Mouse (Mus musculus): ENCODE results near the gene Edil3. TPM values are rescaled to one million over a fixed set of nuclear protein-coding genes. Genes with fewer than 3 reads are reported as not detected.
"Not testable (repeated sequence)": the region's sequence is repeated elsewhere in the genome, so short reads cannot be mapped to it uniquely, and the experiment has no call there.

Gene Edil3
- polyA plus RNA-seq, 1 experiment = 0.30 TPM

DNA sequence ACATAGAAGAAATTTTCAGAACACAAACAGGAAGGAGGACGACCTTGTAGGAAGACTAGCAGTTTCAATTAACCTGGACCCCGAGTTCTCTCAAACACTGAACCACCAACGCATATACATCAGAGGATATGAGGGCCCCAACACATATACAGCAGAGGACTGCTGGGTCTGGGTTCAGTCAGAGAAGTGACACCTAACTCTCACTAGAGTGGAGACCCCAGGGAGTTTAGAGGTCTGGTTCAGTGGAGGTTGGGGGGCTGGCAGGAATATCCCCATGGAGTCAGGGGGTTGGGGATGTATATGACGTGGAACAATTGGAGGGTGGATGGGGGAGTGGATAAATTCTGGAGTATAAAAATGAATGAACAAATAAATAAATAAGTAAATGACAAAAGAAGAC is 151.1 kb downstream of the Edil3 start:
- 78% methylated on average over 4 of the region's 4 CpGs for WGBS

DNA sequence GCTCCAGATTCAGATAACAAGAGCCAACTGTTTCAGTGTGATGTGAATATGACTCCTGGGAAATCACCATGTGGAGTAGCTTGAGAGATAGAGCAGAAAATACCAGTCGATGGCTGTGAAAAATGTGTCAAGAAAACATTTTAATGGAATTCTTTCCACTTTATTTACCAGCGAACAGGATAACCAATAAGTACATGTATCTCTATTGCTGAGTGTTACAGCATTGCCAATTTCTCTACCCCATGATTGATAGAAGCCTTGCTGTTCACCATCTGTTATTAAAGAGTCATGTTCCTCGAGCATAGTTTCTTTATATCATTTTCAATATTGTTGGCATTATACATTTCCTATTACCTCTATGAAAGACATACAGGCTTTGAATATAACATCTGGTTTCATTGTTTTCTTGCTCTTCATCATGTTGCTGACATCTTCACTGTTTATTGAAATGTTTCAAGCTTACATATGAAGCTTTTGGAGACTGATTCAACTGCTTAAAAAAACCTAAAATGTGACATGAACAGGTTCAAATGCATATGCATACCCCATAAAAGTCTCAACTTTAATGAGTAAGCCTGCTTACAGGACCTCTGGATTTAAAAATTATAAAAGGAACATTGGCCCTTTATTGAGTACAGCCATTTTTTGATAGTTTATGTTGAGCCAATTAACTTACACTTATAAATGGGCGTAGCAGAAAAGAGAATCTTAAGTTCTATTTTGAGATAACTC is 186.6 kb downstream of the Edil3 start:
- H3K27ac ChIP-seq (ENCODE audit: insufficient read depth, low read depth, low read length) = no peak overlapping the region
- TF ChIP-seq CTCF (IDR thresholded peaks at IDR 0.05; ENCODE audit: extremely low read depth, insufficient read length, insufficient replicate concordance, low read depth, low read length) (no peak), POLR2A (IDR thresholded peaks at IDR 0.05; ENCODE audit: low read depth, low read length) (no peak)
- H3K4me3 ChIP-seq (ENCODE audit: low read depth, low read length) = no peak overlapping the region
- 77% methylated on average over 4 of the region's 4 CpGs for WGBS
- H3K27me3 ChIP-seq (ENCODE audit: control insufficient read depth, insufficient read depth, low read length) = no peaks in the 10 kb centered on the region
- H3K36me3 ChIP-seq (ENCODE audit: control insufficient read depth, insufficient read depth, low read length) = no peaks in the 10 kb centered on the region
- no peaks in the 10 kb centered on the region for H3K4me1 ChIP-seq (ENCODE audit: control insufficient read depth, insufficient read depth, insufficient read length, low read length)

More for the DNA sequence above, 151.1 kb downstream of the Edil3 start:
- Histone ChIP-seq H3K27ac (ENCODE audit: insufficient read depth, low read depth, low read length) (no peak overlapping the region), H3K4me3 (ENCODE audit: low read depth, low read length) (no peak overlapping the region), H3K4me1 (ENCODE audit: control insufficient read depth, insufficient read depth, insufficient read length, low read length) (no peaks in the 10 kb centered on the region), H3K36me3 (ENCODE audit: control insufficient read depth, insufficient read depth, low read length) (no peaks in the 10 kb centered on the region), H3K27me3 (ENCODE audit: control insufficient read depth, insufficient read depth, low read length) (no peaks in the 10 kb centered on the region)
- no peak for TF ChIP-seq CTCF (IDR thresholded peaks at IDR 0.05; ENCODE audit: extremely low read depth, insufficient read length, insufficient replicate concordance, low read depth, low read length)
- TF ChIP-seq POLR2A (IDR thresholded peaks at IDR 0.05; ENCODE audit: low read depth, low read length) = no peak

DNA sequence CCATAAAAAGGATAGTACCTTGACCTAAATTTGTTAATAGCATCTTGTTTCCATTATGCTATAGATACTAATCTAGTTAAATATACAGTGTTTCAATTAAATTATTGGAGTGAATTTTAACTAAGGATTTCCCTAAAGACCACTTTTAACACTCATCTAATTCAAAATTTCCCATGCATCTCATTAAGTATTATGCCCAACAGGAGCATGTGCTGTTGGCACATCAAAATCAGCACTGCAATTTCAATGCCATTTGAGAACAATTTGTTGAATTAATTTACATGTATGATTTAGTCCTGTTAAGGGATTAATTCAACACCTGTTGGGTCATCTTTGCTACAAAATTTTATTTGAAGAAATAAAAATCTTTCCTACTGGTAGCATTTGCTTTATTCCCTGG is 191.2 kb downstream of the Edil3 start:
- TF ChIP-seq CTCF (IDR thresholded peaks at IDR 0.05; ENCODE audit: extremely low read depth, insufficient read length, insufficient replicate concordance, low read depth, low read length) = no peak
- TF ChIP-seq POLR2A (IDR thresholded peaks at IDR 0.05; ENCODE audit: low read depth, low read length) = no peak
- Histone ChIP-seq H3K27ac (ENCODE audit: insufficient read depth, low read depth, low read length) (no peak overlapping the region), H3K27me3 (ENCODE audit: control insufficient read depth, insufficient read depth, low read length) (no peaks in the 10 kb centered on the region)

DNA sequence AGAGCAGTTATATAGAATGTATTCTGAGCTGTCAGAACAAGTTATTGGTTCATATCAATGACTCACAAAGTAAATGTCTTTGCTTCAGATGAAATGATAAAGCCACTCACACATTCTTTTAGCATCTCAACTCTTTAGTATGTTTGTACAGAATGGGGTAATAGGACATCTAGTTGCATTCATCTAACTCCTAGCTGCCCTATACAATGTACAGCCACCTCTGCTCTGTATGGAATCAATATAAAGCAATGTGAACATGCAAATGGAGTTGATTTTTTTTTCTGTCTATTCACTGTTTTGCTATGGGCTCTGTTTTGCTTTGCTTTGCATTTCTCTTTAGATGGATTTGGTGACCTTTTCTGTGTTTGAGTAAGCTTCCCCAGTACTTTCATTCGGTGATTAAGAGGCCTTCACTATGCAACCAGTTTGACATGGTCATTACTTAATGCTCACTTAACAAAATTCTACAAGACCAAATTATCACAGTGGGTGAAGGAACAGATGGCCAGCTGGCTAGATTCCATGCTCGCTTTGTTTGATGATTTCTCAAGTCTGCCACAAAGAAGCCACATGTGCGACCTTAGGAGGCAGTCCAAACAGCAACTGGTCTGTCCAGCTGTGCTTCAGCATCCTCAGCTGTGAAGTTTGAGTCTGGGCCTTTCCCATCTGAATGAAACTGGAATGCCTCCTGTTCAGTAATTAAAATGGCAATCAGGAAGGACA is 208.7 kb downstream of the Edil3 start:
- no peak overlapping the region for H3K4me3 ChIP-seq (ENCODE audit: low read depth, low read length)
- H3K36me3 ChIP-seq (ENCODE audit: control insufficient read depth, insufficient read depth, low read length) = no peaks in the 10 kb centered on the region
- H3K27me3 ChIP-seq (ENCODE audit: control insufficient read depth, insufficient read depth, low read length) = no peaks in the 10 kb centered on the region
- no peak overlapping the region for H3K27ac ChIP-seq (ENCODE audit: insufficient read depth, low read depth, low read length)
- H3K4me1 ChIP-seq (ENCODE audit: control insufficient read depth, insufficient read depth, insufficient read length, low read length) = no peaks in the 10 kb centered on the region
- TF ChIP-seq CTCF (IDR thresholded peaks at IDR 0.05; ENCODE audit: extremely low read depth, insufficient read length, insufficient replicate concordance, low read depth, low read length) (no peak), POLR2A (IDR thresholded peaks at IDR 0.05; ENCODE audit: low read depth, low read length) (no peak)
- WGBS = 58% methylated on average over 3 of the region's 3 CpGs

More for the DNA sequence above, 191.2 kb downstream of the Edil3 start:
- Histone ChIP-seq H3K4me3 (ENCODE audit: low read depth, low read length) (no peak overlapping the region), H3K4me1 (ENCODE audit: control insufficient read depth, insufficient read depth, insufficient read length, low read length) (no peaks in the 10 kb centered on the region), H3K36me3 (ENCODE audit: control insufficient read depth, insufficient read depth, low read length) (no peaks in the 10 kb centered on the region)

DNA sequence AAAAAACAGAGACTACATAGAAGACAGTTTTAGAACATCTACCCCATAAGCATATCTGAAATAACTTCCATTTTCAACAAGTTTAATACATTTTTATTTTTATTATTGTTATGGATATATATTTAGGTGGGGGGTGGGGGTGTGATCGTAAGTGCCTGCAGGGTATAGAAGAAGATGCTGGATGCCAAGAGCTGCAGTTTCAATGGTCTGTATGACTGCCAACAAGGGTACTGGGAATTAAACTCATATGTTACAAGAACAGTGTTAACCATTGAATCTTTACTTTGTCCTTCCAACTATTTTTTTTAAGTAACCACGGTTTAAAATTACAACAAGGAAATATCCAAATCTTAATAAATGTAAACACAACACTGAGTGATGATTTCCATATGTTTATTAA is 214.4 kb downstream of the Edil3 start:
- 68% methylated on average over 2 of the region's 2 CpGs for WGBS

DNA sequence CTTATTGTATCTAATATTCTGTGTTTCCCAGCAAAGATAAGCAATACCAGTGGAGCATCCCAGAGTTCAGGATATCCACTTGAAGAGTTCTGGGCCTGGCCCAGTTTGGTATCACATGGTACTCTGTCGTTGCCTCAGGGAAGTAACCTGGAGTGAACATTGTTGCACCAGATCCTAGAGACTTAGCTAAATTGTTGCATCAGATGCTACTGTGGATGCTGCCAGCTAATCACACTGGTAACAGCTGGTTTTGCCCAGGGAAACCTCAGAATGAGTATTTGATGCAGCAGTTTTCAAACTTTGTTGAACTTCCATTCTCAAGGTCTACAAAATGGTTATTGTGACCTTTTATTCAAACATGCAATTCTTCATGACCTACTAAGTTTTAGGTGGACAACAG is 220.2 kb downstream of the Edil3 start:
- Histone ChIP-seq H3K36me3 (ENCODE audit: control insufficient read depth, insufficient read depth, low read length) (no peaks in the 10 kb centered on the region), H3K4me1 (ENCODE audit: control insufficient read depth, insufficient read depth, insufficient read length, low read length) (no peaks in the 10 kb centered on the region), H3K4me3 (ENCODE audit: low read depth, low read length) (no peak overlapping the region), H3K27ac (ENCODE audit: insufficient read depth, low read depth, low read length) (no peak overlapping the region), H3K27me3 (ENCODE audit: control insufficient read depth, insufficient read depth, low read length) (no peaks in the 10 kb centered on the region)
- 80% methylated on average over 1 of the region's 1 CpGs for WGBS
- TF ChIP-seq CTCF (IDR thresholded peaks at IDR 0.05; ENCODE audit: extremely low read depth, insufficient read length, insufficient replicate concordance, low read depth, low read length) (no peak), POLR2A (IDR thresholded peaks at IDR 0.05; ENCODE audit: low read depth, low read length) (no peak)

More for the DNA sequence above, 214.4 kb downstream of the Edil3 start:
- Histone ChIP-seq H3K4me3 (ENCODE audit: low read depth, low read length) (no peak overlapping the region), H3K27ac (ENCODE audit: insufficient read depth, low read depth, low read length) (no peak overlapping the region), H3K36me3 (ENCODE audit: control insufficient read depth, insufficient read depth, low read length) (no peaks in the 10 kb centered on the region), H3K4me1 (ENCODE audit: control insufficient read depth, insufficient read depth, insufficient read length, low read length) (no peaks in the 10 kb centered on the region), H3K27me3 (ENCODE audit: control insufficient read depth, insufficient read depth, low read length) (no peaks in the 10 kb centered on the region)
- TF ChIP-seq POLR2A (IDR thresholded peaks at IDR 0.05; ENCODE audit: low read depth, low read length) = no peak
- TF ChIP-seq CTCF (IDR thresholded peaks at IDR 0.05; ENCODE audit: extremely low read depth, insufficient read length, insufficient replicate concordance, low read depth, low read length) = no peak

DNA sequence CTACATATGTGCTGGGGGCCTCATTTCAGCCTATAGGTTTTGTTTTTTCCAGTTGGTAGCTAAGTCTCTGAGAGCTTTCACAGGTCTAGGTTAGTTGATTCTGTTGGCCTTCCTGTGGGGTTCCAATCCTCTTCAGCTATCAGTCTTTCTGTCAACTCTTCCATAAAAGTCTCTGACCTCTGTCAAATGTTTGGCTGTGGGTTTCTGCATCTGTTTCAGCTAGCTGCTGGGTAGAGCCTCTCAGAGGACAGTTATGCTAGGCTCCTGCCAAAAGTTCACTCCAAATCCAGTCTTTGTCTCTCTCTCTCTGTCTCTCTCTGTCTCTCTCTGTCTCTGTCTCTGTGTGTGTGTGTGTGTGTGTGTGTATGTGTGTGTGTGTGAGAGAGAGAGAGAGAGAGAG is 248.9 kb downstream of the Edil3 start:
- H3K36me3 ChIP-seq (ENCODE audit: control insufficient read depth, insufficient read depth, low read length); H3K27ac ChIP-seq (ENCODE audit: insufficient read depth, low read depth, low read length); H3K4me1 ChIP-seq (ENCODE audit: control insufficient read depth, insufficient read depth, insufficient read length, low read length); H3K27me3 ChIP-seq (ENCODE audit: control insufficient read depth, insufficient read depth, low read length); H3K4me3 ChIP-seq (ENCODE audit: low read depth, low read length): not testable (repeated sequence)

Data from small intestine, adult 2 months (tissue).